Mouse (Mus musculus) spleen, adult 2 months (tissue): Measurements from ENCODE around the gene Rimbp3. TPM values are rescaled to one million over a fixed set of nuclear protein-coding genes. Genes with fewer than 3 reads are reported as not detected.

Source experiments
- DNase-seq, 2 experiments: peaks; one replicate each; pipeline versions ENCODE4 v3.0.0 to v3.0.0-alpha.2; 2012 to 2021; ENCODE audit warnings: low spot score in 2 of 2, low read depth in 1 of 2
- H3K27ac ChIP-seq: fragments of 200-500 bp; 2 replicates; pipeline ENCODE4 v1.5.1; 2012; ENCODE audit warnings: low read length, inconsistent platforms; ENCODE audit not compliant: insufficient read depth
- H3K27me3 ChIP-seq: fragments of 200-500 bp; 2 replicates; pipeline ENCODE4 v1.6.1; 2012; ENCODE audit warnings: mild to moderate bottlenecking, moderate library complexity, low read length, inconsistent platforms; ENCODE audit not compliant: control insufficient read depth, insufficient read depth
- H3K36me3 ChIP-seq: fragments of 200-500 bp; 2 replicates; pipeline ENCODE4 v1.6.1; 2012; ENCODE audit warnings: mild to moderate bottlenecking, low read length, inconsistent platforms; ENCODE audit not compliant: control insufficient read depth, insufficient read depth
- H3K4me1 ChIP-seq: fragments of 200-500 bp; 2 replicates; pipeline ENCODE4 v1.6.1; 2011; ENCODE audit warnings: inconsistent platforms; ENCODE audit not compliant: control insufficient read depth, insufficient read depth, insufficient read length
- H3K4me3 ChIP-seq: fragments of 200-500 bp; 2 replicates; pipeline ENCODE4 v1.5.1; 2011; ENCODE audit warnings: mild to moderate bottlenecking, inconsistent platforms; ENCODE audit not compliant: insufficient read depth, insufficient read length; ENCODE audit errors: extremely low read depth
- CTCF ChIP-seq: fragments of 200-500 bp; IDR thresholded peaks from 2 replicates; pipeline ENCODE4 v1.5.1; 2011; ENCODE audit warnings: mild to moderate bottlenecking, inconsistent platforms; ENCODE audit not compliant: insufficient read depth, insufficient read length, insufficient replicate concordance; ENCODE audit errors: extremely low read depth
- POLR2A ChIP-seq: fragments of 200-500 bp; IDR thresholded peaks from 2 replicates; pipeline ENCODE4 v1.6.1; 2011; ENCODE audit warnings: low read depth, low read length, inconsistent platforms
- WGBS: fragments of 180-500 bp; shearing (Covaris S2); methylation state at CpG from one replicate; pipeline ENCODE4 v1.1.7; 2018; 5-methylcytosine and 5-hydroxymethylcytosine counted together
- polyA plus RNA-seq: library from polyadenylated mRNA; depleted of rRNA; stranded (reverse); fragments of >200 nt; gene quantifications from 2 replicates; pipeline ENCODE4 v1.2.3, GENCODE M21; 2012

Gene Rimbp3
- polyA plus RNA-seq, 1 experiment: 0.07 TPM

DNA sequence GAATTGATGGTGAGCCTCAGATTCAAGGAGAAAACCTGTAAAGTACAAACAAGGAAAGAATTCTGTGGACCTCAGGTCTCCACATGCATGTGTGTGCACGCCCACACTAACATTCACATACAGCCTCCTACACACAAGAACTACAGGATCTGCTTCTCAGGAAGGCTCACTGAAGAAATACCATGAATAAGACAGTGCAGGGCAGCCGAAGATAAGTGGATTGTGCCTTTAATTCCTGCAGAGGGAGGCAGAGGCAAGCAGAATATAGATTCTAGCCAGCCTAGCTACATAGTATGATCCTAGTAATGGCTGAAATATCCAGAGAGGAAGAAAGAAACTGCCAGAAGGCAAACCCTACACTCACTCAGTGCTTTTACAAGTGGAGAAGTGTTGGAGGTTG is 6.4 kb upstream of the Rimbp3 start:
- DNase-seq: no peak
- no peak for TF ChIP-seq CTCF
- TF ChIP-seq POLR2A: no peak
- Histone ChIP-seq H3K4me3 (no peak overlapping the region), H3K36me3 (0 out of 2 replicates have a peak, but pooled peaks cover 2% of the 10 kb centered on the region), H3K4me1 (peaks cover 6% of the 10 kb centered on the region), H3K27me3 (no peaks in the 10 kb centered on the region), H3K27ac (no peak overlapping the region)
- WGBS: 64% methylated on average over 2 of the region's 2 CpGs

DNA sequence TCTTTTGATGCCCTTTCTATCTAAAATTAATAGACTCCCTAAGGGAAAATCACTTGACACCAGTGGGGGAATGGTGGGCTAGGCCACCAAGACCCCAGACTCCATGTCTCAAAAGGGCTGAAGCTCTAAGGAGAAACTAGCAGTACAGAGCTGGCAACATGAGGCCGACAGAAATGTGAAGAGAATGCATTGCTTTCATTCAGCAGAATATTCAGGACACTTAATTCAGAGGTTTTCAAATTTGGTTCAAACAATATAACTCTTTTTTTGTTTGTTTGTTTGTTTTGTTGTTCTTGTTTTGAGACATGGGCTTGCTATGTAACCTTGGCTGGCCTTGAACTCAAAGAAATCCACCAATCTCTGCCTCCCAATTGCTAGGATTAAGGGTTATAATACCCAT is 5.9 kb upstream of the Rimbp3 start, which contains the start of gene Ube2l3:
Gene Ube2l3, minus strand, starts transcription at position 101 of the 400 bp plus-strand sequence.
- H3K4me3 ChIP-seq: peak within 1 kb of the TSS; percentile 87; the same call in 1 of the 2 replicates
- H3K27me3 ChIP-seq: no peaks in the 10 kb centered on the region
- H3K36me3 ChIP-seq: 0 out of 2 replicates have a peak, but pooled peaks cover 2% of the 10 kb centered on the region
- DNase-seq: no peak
- peaks cover 6% of the 10 kb centered on the region for H3K4me1 ChIP-seq
- WGBS: 92% methylated on average over 1 of the region's 1 CpGs
- no peak within 1 kb of the TSS for H3K27ac ChIP-seq
- no peak for TF ChIP-seq CTCF
- no peak for TF ChIP-seq POLR2A

DNA sequence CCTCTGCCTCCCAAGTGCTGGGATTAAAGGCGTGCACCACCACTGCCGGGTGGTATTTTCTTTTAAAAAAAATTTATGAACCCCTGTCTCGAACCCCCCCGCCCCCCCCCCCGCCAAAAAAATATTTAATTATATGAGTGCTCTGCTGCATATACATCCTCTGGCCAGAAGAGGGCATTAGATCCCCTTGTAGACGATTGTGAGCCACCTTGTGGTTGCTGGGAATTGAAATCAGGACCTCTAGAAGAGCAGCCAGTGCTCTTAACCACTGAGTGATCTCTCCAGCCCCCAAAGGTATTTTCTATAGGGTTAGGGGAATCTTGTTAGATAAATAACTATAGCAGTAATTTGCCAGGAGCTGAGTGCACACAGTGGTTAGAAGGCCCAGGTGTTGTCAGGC is 3.4 kb upstream of the Rimbp3 start:
- Histone ChIP-seq H3K27ac (no peak overlapping the region), H3K27me3 (0 out of 2 replicates have a peak, but pooled peaks cover 3% of the 10 kb centered on the region), H3K36me3 (no peaks in the 10 kb centered on the region), H3K4me3 (no peak overlapping the region), H3K4me1 (peaks cover 11% of the 10 kb centered on the region)
- peak in 1 of 2 experiments; percentile 36 for DNase-seq
- no peak for TF ChIP-seq POLR2A
- TF ChIP-seq CTCF: peak; percentile 34; the same call in 1 of the 2 replicates
- 0% methylated on average over 6 of the region's 6 CpGs for WGBS

DNA sequence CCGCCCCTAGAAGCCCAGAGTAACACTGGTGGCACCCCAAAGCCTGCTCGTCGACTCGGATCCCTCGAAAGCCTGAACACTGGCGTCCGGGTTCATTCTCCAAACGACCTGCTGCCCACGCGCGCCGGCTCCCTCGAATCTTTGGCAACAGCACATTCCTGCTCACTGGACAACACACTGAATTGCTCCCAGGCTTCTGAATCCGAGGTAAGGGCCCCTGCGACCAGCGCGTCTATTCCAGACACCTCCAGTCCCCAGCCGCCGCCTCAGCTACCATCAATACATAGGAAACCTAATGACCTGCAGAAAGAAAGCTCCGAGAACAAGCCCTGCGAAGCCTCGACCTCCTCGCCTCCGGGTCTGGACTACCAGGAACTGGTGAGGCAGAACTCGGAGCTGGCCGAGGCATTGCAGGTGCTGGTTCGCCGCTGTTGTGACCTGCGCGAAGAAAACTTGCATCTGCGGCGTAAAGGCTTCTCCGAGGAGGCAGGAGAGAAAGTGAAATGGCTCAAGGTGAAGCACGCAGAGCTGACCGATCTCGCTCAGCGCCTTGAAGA is 1.1 kb downstream of the Rimbp3 start:
- H3K27me3 ChIP-seq: 0 out of 2 replicates have a peak, but pooled peaks cover 3% of the 10 kb centered on the region
- no peak overlapping the region for H3K27ac ChIP-seq
- 2% methylated on average over 37 of the region's 37 CpGs for WGBS
- peaks cover 9% of the 10 kb centered on the region; the same call in 1 of the 2 replicates for H3K4me1 ChIP-seq
- TF ChIP-seq POLR2A: no peak
- TF ChIP-seq CTCF: no peak
- H3K4me3 ChIP-seq: peak overlapping the region; percentile 81
- DNase-seq: no peak
- no peaks in the 10 kb centered on the region for H3K36me3 ChIP-seq

DNA sequence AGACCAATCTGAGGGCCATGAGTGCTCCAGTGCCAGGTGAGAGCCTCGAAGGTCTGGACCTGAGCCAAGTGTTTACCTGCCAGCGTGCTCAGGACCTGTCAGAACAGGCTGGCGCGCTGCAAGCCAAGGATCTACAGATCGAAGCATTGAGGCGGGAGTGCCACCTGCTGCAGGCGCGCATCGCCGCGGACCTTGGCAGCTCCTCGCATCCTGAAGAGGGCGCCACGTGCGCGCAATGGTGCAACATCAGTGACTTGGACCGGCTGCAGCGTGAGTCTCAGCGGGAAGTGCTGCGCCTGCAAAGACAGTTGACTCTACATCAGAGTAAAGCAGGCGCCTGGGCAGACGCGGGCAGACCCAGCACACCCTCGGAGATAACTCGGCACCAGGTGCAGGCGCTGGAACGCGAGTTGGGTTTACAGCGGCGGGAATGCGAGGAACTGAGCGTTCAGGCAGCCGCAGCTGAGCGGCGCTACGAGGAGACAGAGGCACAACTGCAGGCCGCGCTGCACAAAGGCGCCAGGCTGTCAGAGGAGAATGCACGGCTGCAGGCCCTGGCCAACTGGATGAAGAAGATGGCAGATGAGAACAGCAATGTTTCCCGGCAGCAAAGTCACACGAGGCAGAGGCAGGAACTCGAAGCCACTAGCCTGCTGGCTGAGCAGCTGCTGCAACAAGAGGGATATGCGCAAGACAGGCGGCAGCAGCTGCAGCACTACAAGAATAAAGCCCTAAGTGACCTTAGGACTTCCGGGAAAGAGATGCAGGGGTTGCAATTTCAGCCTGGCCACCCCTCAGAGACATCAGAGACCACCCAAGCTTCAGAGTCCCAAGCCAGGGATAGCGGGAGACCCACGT is 1.8 kb downstream of the Rimbp3 start:
- TF ChIP-seq CTCF (peak; percentile 93), POLR2A (no peak)
- WGBS: 10% methylated on average over 48 of the region's 48 CpGs
- DNase-seq: peak; percentile 75 to 92
- Histone ChIP-seq H3K4me1 (peaks cover 9% of the 10 kb centered on the region; the same call in 1 of the 2 replicates), H3K27ac (no peak overlapping the region), H3K27me3 (0 out of 2 replicates have a peak, but pooled peaks cover 3% of the 10 kb centered on the region), H3K4me3 (peak overlapping the region; percentile 81), H3K36me3 (no peaks in the 10 kb centered on the region)

DNA sequence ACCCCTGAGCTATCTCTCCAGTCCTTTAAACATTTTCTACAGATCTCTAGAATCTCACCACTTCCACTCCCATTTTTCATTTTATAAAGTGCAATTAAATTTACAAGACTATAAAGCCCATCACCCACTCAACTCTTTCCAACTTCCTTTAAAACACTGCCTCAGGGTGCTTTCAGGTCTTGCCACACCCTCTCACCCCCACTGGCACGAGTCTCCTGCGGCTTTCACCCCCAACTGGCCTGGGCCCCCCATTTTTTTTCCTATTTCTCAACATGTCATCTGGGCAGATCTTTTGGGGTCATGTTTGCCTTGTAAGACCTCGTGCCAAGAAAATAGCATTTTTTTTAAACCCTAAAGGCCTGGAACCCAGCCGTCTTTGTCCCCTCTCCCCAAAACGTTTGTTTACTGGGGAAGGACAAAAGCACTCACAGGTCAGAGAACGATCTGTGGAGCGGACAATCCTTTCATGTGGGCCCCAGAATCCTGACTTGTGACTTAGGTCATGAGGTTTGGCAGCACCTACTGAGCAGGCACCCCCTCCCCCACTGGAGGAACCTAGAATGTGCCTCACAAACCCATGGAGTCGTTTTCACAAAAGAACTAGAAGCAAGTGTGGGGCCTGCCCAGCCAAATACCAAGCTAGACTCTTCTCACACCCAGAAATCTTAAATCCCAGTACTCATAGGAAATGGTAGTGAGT is 8.7 kb downstream of the Rimbp3 start:
- WGBS: 65% methylated on average over 8 of the region's 8 CpGs
- Histone ChIP-seq H3K27ac (no peak overlapping the region), H3K36me3 (no peaks in the 10 kb centered on the region), H3K4me3 (no peak overlapping the region), H3K27me3 (no peaks in the 10 kb centered on the region), H3K4me1 (no peaks in the 10 kb centered on the region)
- TF ChIP-seq POLR2A: no peak
- TF ChIP-seq CTCF: no peak
- no peak for DNase-seq
